Mouse (Mus musculus) limb, embryonic 14.5 days (tissue): ENCODE data around the gene Wdr25. TPM values are rescaled to one million over a fixed set of nuclear protein-coding genes. Genes with fewer than 3 reads are reported as not detected.

ENCODE experiments used
- ATAC-seq: fragments of 200-750 bp; cut with Nextera tagmentation; 2 replicates; pipeline ENCODE4 v1.8.0; 2017; ENCODE audit warnings: low read depth, moderate number of reproducible peaks, moderate TSS enrichment; ENCODE audit not compliant: low FRiP score
- DNase-seq: peaks from one replicate; pipeline ENCODE4 v3.0.0-alpha.2; 2015; ENCODE audit warnings: low spot score
- H3K27ac ChIP-seq: fragments of 300-500 bp; sonication (generic); replicated peaks from 2 replicates; pipeline ENCODE4 v1.5.1; 2014; ENCODE audit warnings: low read depth, mild to moderate bottlenecking, low read length, moderate library complexity, mixed read lengths
- H3K27me3 ChIP-seq: fragments of 300-500 bp; sonication (generic); 2 replicates; pipeline ENCODE4 v1.6.1; 2014; ENCODE audit warnings: low read length, mixed read lengths; ENCODE audit not compliant: control insufficient read depth, insufficient read depth
- H3K36me3 ChIP-seq: fragments of 300-500 bp; sonication (generic); 2 replicates; pipeline ENCODE4 v1.6.1; 2014; ENCODE audit warnings: mild to moderate bottlenecking, low read length, moderate library complexity, mixed read lengths; ENCODE audit not compliant: control insufficient read depth, insufficient read depth
- H3K4me1 ChIP-seq: fragments of 300-500 bp; sonication (generic); 2 replicates; pipeline ENCODE4 v1.6.1; 2014; ENCODE audit warnings: antibody characterized with exemption, low read length, mixed read lengths; ENCODE audit not compliant: control insufficient read depth, insufficient read depth
- H3K4me2 ChIP-seq: fragments of 300-500 bp; sonication (generic); replicated peaks from 2 replicates; pipeline ENCODE4 v1.6.1; 2014; ENCODE audit warnings: low read depth, mild to moderate bottlenecking, low read length, moderate library complexity; ENCODE audit not compliant: severe bottlenecking
- H3K4me3 ChIP-seq: fragments of 300-500 bp; sonication (generic); replicated peaks from 2 replicates; pipeline ENCODE4 v1.5.1; 2014; ENCODE audit warnings: low read length
- H3K9ac ChIP-seq: fragments of 300-500 bp; sonication (generic); 2 replicates; pipeline ENCODE4 v1.6.1; 2014; ENCODE audit warnings: mild to moderate bottlenecking, low read depth, low read length, moderate library complexity; ENCODE audit not compliant: severe bottlenecking
- H3K9me3 ChIP-seq: fragments of 300-500 bp; sonication (generic); 2 replicates; pipeline ENCODE4 v1.6.1; 2016; ENCODE audit warnings: low read length; ENCODE audit not compliant: control insufficient read depth
- POLR2A ChIP-seq: fragments of 200-500 bp; IDR thresholded peaks from 2 replicates; pipeline ENCODE4 v1.8.0; 2012; ENCODE audit warnings: inconsistent platforms, mild to moderate bottlenecking, moderate library complexity, borderline replicate concordance; ENCODE audit not compliant: insufficient read depth, insufficient read length; ENCODE audit errors: extremely low read depth
- WGBS: fragments of 180-500 bp; shearing (Covaris S2); extraction: QIAGEN DNeasy Blood & Tissue Kit; methylation state at CpG from one replicate; pipeline ENCODE4 v1.1.7; 2014; 5-methylcytosine and 5-hydroxymethylcytosine counted together
- polyA plus RNA-seq, 2 experiments: library from polyadenylated mRNA; depleted of rRNA in 1 of 2; stranded (reverse) in 1 of 2; unstranded in 1 of 2; fragments of >200 nt; fragmentation: Nextera tagmentation in 1 of 2; extraction: Ambion mirVana in 1 of 2; gene quantifications; 2 replicates each; pipeline versions ENCODE4 v1.2.1 to v1.2.3; 2012 to 2014

The Wdr25 gene
- polyA plus RNA-seq, 2 experiments = 4.6 to 12.7 TPM

DNA sequence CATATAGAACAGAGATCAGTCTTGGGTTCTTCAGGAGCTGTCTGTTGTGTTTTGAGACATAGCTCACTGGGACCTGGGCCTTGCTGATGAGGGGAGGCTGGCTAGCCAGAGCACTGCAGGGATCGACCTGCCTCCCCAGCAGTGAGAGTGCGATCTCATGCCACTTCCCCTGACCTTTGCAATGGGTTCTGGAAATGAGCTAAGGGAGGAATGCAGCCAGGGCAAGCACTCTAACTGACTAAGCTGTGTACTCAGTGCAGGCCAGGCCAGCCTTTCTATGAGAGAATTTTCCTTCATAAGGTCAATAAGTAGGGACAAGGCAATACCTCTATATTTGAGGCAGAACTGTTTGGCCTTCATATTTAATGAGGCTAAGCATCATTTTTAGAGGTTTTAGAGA is 99.6 kb downstream of the Wdr25 start:
- DNase-seq = no peak
- Histone ChIP-seq H3K4me1 (no peaks in the 10 kb centered on the region), H3K27me3 (no peaks in the 10 kb centered on the region), H3K4me3 (no peak overlapping the region), H3K4me2 (no peak overlapping the region), H3K9me3 (no peaks in the 10 kb centered on the region), H3K9ac (no peak overlapping the region), H3K27ac (no peak overlapping the region), H3K36me3 (no peaks in the 10 kb centered on the region)
- WGBS = 59% methylated on average over 2 of the region's 2 CpGs
- no peak for TF ChIP-seq POLR2A
- no peak for ATAC-seq

GRCm38 (mm10) chr12:108994436-108995031 is 101.1 kb downstream of the Wdr25 start:
- Histone ChIP-seq H3K27me3 (no peaks in the 10 kb centered on the region), H3K9ac (no peak overlapping the region)
- WGBS = 2% methylated on average over 19 of the region's 19 CpGs

DNA sequence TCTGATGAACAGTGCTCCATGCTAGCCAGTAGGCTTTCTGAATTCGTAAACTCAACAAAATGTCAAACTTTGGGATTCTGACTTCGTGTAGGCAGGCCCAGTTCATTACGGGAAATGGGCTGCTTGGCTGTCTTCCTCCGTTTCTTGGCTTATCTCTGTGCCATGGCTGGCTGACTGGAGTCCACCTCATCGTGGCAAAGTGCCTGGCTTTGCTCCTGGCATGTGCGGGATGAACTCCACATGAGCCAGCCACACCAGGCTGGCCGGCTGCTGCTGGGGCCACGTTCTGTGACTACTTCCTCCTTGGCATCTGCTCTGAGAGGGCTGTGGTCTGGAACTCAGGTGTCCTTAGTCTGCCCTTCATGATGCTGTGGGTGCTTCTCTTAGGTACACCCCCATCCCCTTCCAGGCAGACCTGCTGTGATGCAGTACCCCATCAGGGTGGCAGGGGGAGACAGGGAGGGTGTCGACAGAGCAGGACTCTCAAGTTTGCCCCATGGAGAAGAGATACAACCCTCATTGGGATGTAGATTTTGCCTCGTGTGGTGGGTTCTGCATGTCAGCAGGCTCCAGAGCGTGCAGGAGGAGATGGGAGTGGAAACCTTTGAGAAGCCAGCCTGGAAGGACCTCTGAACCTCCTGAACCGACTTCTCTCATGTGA is 102.7 kb downstream of the Wdr25 start:
- no peak overlapping the region for H3K4me3 ChIP-seq

More at GRCm38 (mm10) chr12:108994436-108995031, 101.1 kb downstream of the Wdr25 start:
- TF ChIP-seq POLR2A = no peak
- ATAC-seq (peak; percentile 72; the same call in 1 of the 2 replicates), DNase-seq (peak; percentile 77)
- Histone ChIP-seq H3K36me3 (no peaks in the 10 kb centered on the region), H3K9me3 (no peaks in the 10 kb centered on the region), H3K4me3 (peak overlapping the region; percentile 17; the same call in 1 of the 2 replicates), H3K4me2 (peak overlapping the region; percentile 48), H3K27ac (no peak overlapping the region), H3K4me1 (no peaks in the 10 kb centered on the region)

GRCm38 (mm10) chr12:108997249-108997648 is 103.8 kb downstream of the Wdr25 start:
- DNase-seq (no peak), ATAC-seq (no peak)
- no peaks in the 10 kb centered on the region for H3K27me3 ChIP-seq
- no peak overlapping the region for H3K4me2 ChIP-seq
- no peaks in the 10 kb centered on the region for H3K36me3 ChIP-seq
- no peaks in the 10 kb centered on the region for H3K4me1 ChIP-seq
- H3K9me3 ChIP-seq = no peaks in the 10 kb centered on the region
- WGBS = 78% methylated on average over 8 of the region's 8 CpGs
- no peak for TF ChIP-seq POLR2A
- no peak overlapping the region for H3K4me3 ChIP-seq
- H3K27ac ChIP-seq = no peak overlapping the region
- H3K9ac ChIP-seq = no peak overlapping the region

More for the DNA sequence above, 102.7 kb downstream of the Wdr25 start:
- no peak overlapping the region for H3K9ac ChIP-seq
- 83% methylated on average over 12 of the region's 12 CpGs for whole genome bisulfite sequencing
- H3K9me3 ChIP-seq = no peaks in the 10 kb centered on the region
- no peaks in the 10 kb centered on the region for H3K27me3 ChIP-seq
- ATAC-seq (no peak), DNase-seq (no peak)
- no peaks in the 10 kb centered on the region for H3K4me1 ChIP-seq
- no peaks in the 10 kb centered on the region for H3K36me3 ChIP-seq
- H3K4me2 ChIP-seq = no peak overlapping the region
- no peak for TF ChIP-seq POLR2A
- H3K27ac ChIP-seq = no peak overlapping the region

GRCm38 (mm10) chr12:109002978-109003377 is 109.5 kb downstream of the Wdr25 start:
- Histone ChIP-seq H3K27me3 (no peaks in the 10 kb centered on the region), H3K4me3 (no peak overlapping the region), H3K4me1 (no peaks in the 10 kb centered on the region), H3K4me2 (no peak overlapping the region), H3K9ac (no peak overlapping the region), H3K27ac (no peak overlapping the region), H3K36me3 (no peaks in the 10 kb centered on the region), H3K9me3 (no peaks in the 10 kb centered on the region)
- WGBS = 69% methylated on average over 3 of the region's 7 CpGs
- ATAC-seq (no peak), DNase-seq (no peak)
- TF ChIP-seq POLR2A = no peak
